Mouse (Mus musculus): Measurements from ENCODE around the gene Gm12830. TPM values are rescaled to one million over a fixed set of nuclear protein-coding genes. Genes with fewer than 3 reads are reported as not detected.

The Gm12830 gene
- total RNA-seq, 2 experiments from 2014 or later, result not detected

Other genes starting within 250 kb of the Gm12830 start
- gene Foxd2, start 87.2 kb downstream of the Gm12830 start, total RNA-seq (2021), result under 1 TPM; 0.20 to 0.27 TPM
- gene Foxe3, start 104.3 kb downstream of the Gm12830 start, total RNA-seq (2021), result not detected
- gene Cmpk1, start 165.5 kb downstream of the Gm12830 start, total RNA-seq (2021), result 10 to 100 TPM; 64.1 to 68.5 TPM
- under 1 TPM; 0.15 to 0.20 TPM for gene Stil, start 178.4 kb downstream of the Gm12830 start, total RNA-seq (2021)
- gene Tal1, start 234.7 kb downstream of the Gm12830 start, total RNA-seq (2021), result 1 to 10 TPM in 1 of 2 experiments, under 1 TPM in 1; 0.84 to 1.3 TPM

Measured in layer of hippocampus, adult 18-20 months (tissue).